Mouse (Mus musculus) bone marrow macrophage, adult 2 months (primary cell): ENCODE data around the gene Myo18a.

Experiments
- CTCF ChIP-seq: IDR thresholded peaks from 2 replicates; pipeline ENCODE4 v1.5.1; 2012; ENCODE audit warnings: low read depth, mild to moderate bottlenecking, low read length, moderate library complexity
- POLR2A ChIP-seq: IDR thresholded peaks from 2 replicates; pipeline ENCODE4 v1.6.1; 2012; ENCODE audit warnings: mild to moderate bottlenecking, low read depth, low read length, borderline replicate concordance

GRCm38 (mm10) chr11:77840523-77841245 lies 77.6 kb downstream of the Myo18a start:
- TF ChIP-seq POLR2A (no peak), CTCF (no peak)
